Mouse (Mus musculus): ENCODE data around the gene Fmn2.

The Fmn2 gene

GRCm38 (mm10) chr1:174836861-174837260, 335.2 kb downstream of the Fmn2 start:
- no peak for DNase-seq

GRCm38 (mm10) chr1:174844786-174845185, 343.2 kb downstream of the Fmn2 start:
- no peak for DNase-seq

GRCm38 (mm10) chr1:174856188-174856587, 354.6 kb downstream of the Fmn2 start:
- DNase-seq = no peak

DNA sequence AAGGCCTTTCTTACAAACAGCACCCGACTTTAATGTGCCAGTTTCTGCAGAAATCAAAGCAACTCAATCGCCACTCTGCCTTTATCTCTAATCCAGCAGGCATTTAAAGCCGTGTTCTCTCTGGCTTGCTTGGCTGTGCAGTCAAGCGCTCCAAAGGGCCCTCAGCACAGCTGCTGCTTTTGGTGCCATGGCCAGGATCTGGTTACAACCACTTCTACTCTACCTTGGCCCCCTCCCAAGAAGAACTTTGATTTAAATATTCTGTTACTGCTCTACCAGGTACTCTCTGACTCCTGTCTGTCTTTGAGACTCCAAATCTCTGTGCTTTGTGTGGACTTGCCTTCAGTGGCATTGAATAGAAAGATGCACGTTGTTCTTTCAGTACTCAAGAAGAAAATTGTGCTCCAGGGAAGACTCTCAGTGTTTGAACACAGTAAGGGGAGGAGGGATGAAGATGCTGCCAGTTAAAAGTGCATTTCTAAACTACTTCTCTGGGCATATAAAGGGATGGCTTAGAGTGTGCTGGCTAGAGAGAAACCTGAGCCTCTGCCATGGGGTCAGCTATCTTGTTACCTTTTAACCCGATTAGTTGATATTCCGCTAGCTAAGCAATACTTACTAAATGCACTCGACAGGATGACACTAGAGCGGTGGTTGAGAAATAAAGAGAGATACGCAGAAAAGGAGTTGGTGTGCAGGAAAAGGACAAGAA, 358.9 kb downstream of the Fmn2 start:
- DNase-seq = no peak

Measured in thymus, adult 18-20 months (tissue).